Mouse (Mus musculus): ENCODE results near the gene Slc4a10.

GRCm38 (mm10) chr2:62018209-62018608 lies 28.1 kb upstream of the Slc4a10 start:
- TF ChIP-seq CTCF (IDR thresholded peaks at IDR 0.05; ENCODE audit: low read depth) (no peak), EP300 (IDR thresholded peaks at IDR 0.05; ENCODE audit: low read depth) (no peak)
